ENCODE assay signal across 9 mouse cellular contexts in genomic region chr5:115431061-115431897, GRCm38 (mm10). TPM values are rescaled to one million over a fixed set of nuclear protein-coding genes. Genes with fewer than 3 reads are reported as not detected.
DNase-seq lines count a peak whose midpoint lies in the region; ATAC-seq and TF ChIP-seq lines count a peak whose summit lies in the region.
"Had no signal": no experiment of that assay in that cellular context is flagged by ENCODE, and none has a peak within 500 bp of the region (broad histone marks: within the 10 kb centered on the region; RNA-seq: fewer than 3 reads in every experiment).

No protein-coding gene starts in this region.

- peaks cover 36% of the 10 kb centered on the region for H3K27me3 ChIP-seq in heart, embryonic 15.5 days
- no peaks in the 10 kb centered on the region for H3K27me3 ChIP-seq in forebrain, embryonic 12.5 days
- peaks cover 98% of the 10 kb centered on the region for H3K27me3 ChIP-seq in liver, embryonic 13.5 days
- H3K27me3 ChIP-seq in stomach, embryonic 16.5 days (ENCODE audit: control insufficient read depth, insufficient read depth, low read length): peaks cover 5% of the 10 kb centered on the region
- H3K27me3 ChIP-seq in thymus, adult 2 months (ENCODE audit: control insufficient read depth, insufficient read depth, low read length): peaks cover 27% of the 10 kb centered on the region

- no peak for DNase-seq in heart, postnatal 36 days
- DNase-seq in NIH3T3 (ENCODE audit: low read depth): peak; percentile 34
- DNase-seq in liver, embryonic 13.5 days: no peak
- DNase-seq in thymus, adult 2 months: no peak

- ATAC-seq in heart, embryonic 15.5 days (replicated peaks; ENCODE audit: insufficient number of reproducible peaks, insufficient read depth, low FRiP score, low read depth): no peak
- ATAC-seq in forebrain, embryonic 12.5 days (ENCODE audit: low FRiP score): no peak
- no peak for ATAC-seq in liver, embryonic 13.5 days (ENCODE audit: low read depth)
- no peak for ATAC-seq in stomach, embryonic 16.5 days (ENCODE audit: insufficient read depth, low FRiP score)
- ATAC-seq in megakaryocyte, adult 5-6 weeks (ENCODE audit: poor library complexity, severe bottlenecking): no peak
- ATAC-seq: Patski had no signal

- intact Hi-C loops in heart, postnatal 36 days (cut with DNase I): no loop called here

- TF ChIP-seq CTCF in thymus, adult 2 months (IDR thresholded peaks at IDR 0.05; ENCODE audit: borderline replicate concordance, control insufficient read depth, extremely low read depth, insufficient read depth, low read length, poor library complexity): no peak

- H3K9ac ChIP-seq in heart, embryonic 15.5 days: peak overlapping the region; percentile 85; the same call in 1 of the 2 replicates
- peak overlapping the region; percentile 100 for H3K9ac ChIP-seq in forebrain, embryonic 12.5 days
- H3K9ac ChIP-seq in liver, embryonic 13.5 days: no peak overlapping the region
- H3K9ac ChIP-seq in stomach, embryonic 16.5 days (ENCODE audit: low read length): peak overlapping the region; percentile 95

- 21% methylated on average over 14 of the region's 14 CpGs for WGBS in heart, embryonic 15.5 days
- WGBS in forebrain, embryonic 12.5 days: 1% methylated on average over 14 of the region's 14 CpGs
- WGBS in liver, embryonic 13.5 days (ENCODE audit: insufficient replicate concordance): 13% methylated on average over 14 of the region's 14 CpGs
- 19% methylated on average over 14 of the region's 14 CpGs for WGBS in stomach, embryonic 16.5 days
- WGBS in thymus, adult 2 months: 39% methylated on average over 14 of the region's 14 CpGs

- no peaks in the 10 kb centered on the region for H3K36me3 ChIP-seq in heart, embryonic 15.5 days
- peaks cover 48% of the 10 kb centered on the region for H3K36me3 ChIP-seq in forebrain, embryonic 12.5 days (replicated peaks)
- no peaks in the 10 kb centered on the region for H3K36me3 ChIP-seq in liver, embryonic 13.5 days
- 0 out of 2 replicates have a peak, but pooled peaks cover 3% of the 10 kb centered on the region for H3K36me3 ChIP-seq in stomach, embryonic 16.5 days (ENCODE audit: control insufficient read depth, insufficient read depth, low read length)
- no peaks in the 10 kb centered on the region for H3K36me3 ChIP-seq in thymus, adult 2 months (ENCODE audit: control insufficient read depth, insufficient read depth, low read length)

- no peak overlapping the region for H3K27ac ChIP-seq in heart, embryonic 15.5 days
- peak overlapping the region; percentile 100 for H3K27ac ChIP-seq in forebrain, embryonic 12.5 days
- H3K27ac ChIP-seq in liver, embryonic 13.5 days: no peak overlapping the region
- H3K27ac ChIP-seq in stomach, embryonic 16.5 days (ENCODE audit: low read length): no peak overlapping the region
- no peak overlapping the region for H3K27ac ChIP-seq in thymus, adult 2 months (ENCODE audit: control insufficient read depth, insufficient read depth, low read length)

- no peak for TF ChIP-seq POLR2A in thymus, adult 2 months (IDR thresholded peaks at IDR 0.05; ENCODE audit: control insufficient read depth, extremely low read depth, insufficient read depth, low read length, poor library complexity)

- H3K9me3 ChIP-seq in heart, embryonic 15.5 days (replicated peaks): no peaks in the 10 kb centered on the region
- no peaks in the 10 kb centered on the region for H3K9me3 ChIP-seq in forebrain, embryonic 12.5 days
- H3K9me3 ChIP-seq in liver, embryonic 13.5 days (replicated peaks): no peaks in the 10 kb centered on the region
- no peaks in the 10 kb centered on the region for H3K9me3 ChIP-seq in stomach, embryonic 16.5 days (replicated peaks; ENCODE audit: control insufficient read depth, low read length)

- H3K4me1 ChIP-seq in heart, embryonic 15.5 days (replicated peaks): peaks cover 34% of the 10 kb centered on the region
- H3K4me1 ChIP-seq in forebrain, embryonic 12.5 days: peaks cover 66% of the 10 kb centered on the region
- no peaks in the 10 kb centered on the region for H3K4me1 ChIP-seq in liver, embryonic 13.5 days (replicated peaks)
- peaks cover 42% of the 10 kb centered on the region for H3K4me1 ChIP-seq in stomach, embryonic 16.5 days (ENCODE audit: control insufficient read depth, insufficient read depth, low read length)
- peaks cover 2% of the 10 kb centered on the region for H3K4me1 ChIP-seq in thymus, adult 2 months (replicated peaks; ENCODE audit: control insufficient read depth, insufficient read depth, low read length)

- peak overlapping the region; percentile 92 for H3K4me3 ChIP-seq in heart, embryonic 15.5 days
- H3K4me3 ChIP-seq in forebrain, embryonic 12.5 days (replicated peaks): peak overlapping the region; percentile 100
- peak overlapping the region; percentile 61; the same call in 1 of the 2 replicates for H3K4me3 ChIP-seq in liver, embryonic 13.5 days (replicated peaks)
- H3K4me3 ChIP-seq in stomach, embryonic 16.5 days (replicated peaks; ENCODE audit: low read length): peak overlapping the region; percentile 93
- no peak overlapping the region for H3K4me3 ChIP-seq in thymus, adult 2 months (ENCODE audit: control insufficient read depth, insufficient read depth, low read length)

- H3K4me2 ChIP-seq in heart, embryonic 15.5 days: peak overlapping the region; percentile 97
- H3K4me2 ChIP-seq in forebrain, embryonic 12.5 days: peak overlapping the region; percentile 98
- H3K4me2 ChIP-seq in liver, embryonic 13.5 days: peak overlapping the region; percentile 64
- peak overlapping the region; percentile 99 for H3K4me2 ChIP-seq in stomach, embryonic 16.5 days (ENCODE audit: low read depth, low read length)

RNA-seq across cellular contexts. Expression of gene Msi1, which starts 1.9 kb away (rescaled TPM):
- 2.0 and 3.5 TPM in 2 replicates for polyA plus RNA-seq in heart, embryonic 15.5 days (2015; fragmentation: Nextera tagmentation; extraction: Ambion mirVana)
- 1 to 10 TPM in 1 of 2 experiments, under 1 TPM in 1; 0.92 to 1.2 TPM for total RNA-seq in heart, postnatal 36 days (2021)
- polyA plus RNA-seq in forebrain, embryonic 12.5 days (2016; fragmentation: Nextera tagmentation; extraction: Ambion mirVana): 161 and 182 TPM in 2 replicates
- polyA plus RNA-seq in liver, embryonic 13.5 days (2015; fragmentation: Nextera tagmentation; extraction: Ambion mirVana): 0.83 and 1.4 TPM in 2 replicates
- 3.5 and 4.9 TPM in 2 replicates for polyA plus RNA-seq in stomach, embryonic 16.5 days (2015; fragmentation: Nextera tagmentation; extraction: Ambion mirVana)
- total RNA-seq in megakaryocyte, adult 5-6 weeks (2015): not detected in 2 replicates
- not detected in 2 replicates for total RNA-seq in megakaryocyte, adult 5-6 weeks (2017)
- 6.1 and 6.6 TPM in 2 replicates for polyA plus RNA-seq in thymus, adult 2 months (2012; rRNA removed)

RNA-seq across cellular contexts. Expression of gene Pla2g1b, which starts 34.8 kb away (rescaled TPM):
- polyA plus RNA-seq in heart, embryonic 15.5 days (2015; fragmentation: Nextera tagmentation; extraction: Ambion mirVana): 0.32 and 0.52 TPM in 2 replicates
- not detected for total RNA-seq in heart, postnatal 36 days (2021)
- polyA plus RNA-seq in forebrain, embryonic 12.5 days (2016; fragmentation: Nextera tagmentation; extraction: Ambion mirVana): not detected in 2 replicates
- polyA plus RNA-seq in liver, embryonic 13.5 days (2015; fragmentation: Nextera tagmentation; extraction: Ambion mirVana): 0.35 TPM in 1 of 2 replicates, not detected in the other
- 16.6 and 20.5 TPM in 2 replicates for polyA plus RNA-seq in stomach, embryonic 16.5 days (2015; fragmentation: Nextera tagmentation; extraction: Ambion mirVana)
- not detected in 2 replicates for total RNA-seq in megakaryocyte, adult 5-6 weeks (2015)
- total RNA-seq in megakaryocyte, adult 5-6 weeks (2017): not detected in 2 replicates
- polyA plus RNA-seq in thymus, adult 2 months (2012; rRNA removed): 1.2 and 1.8 TPM in 2 replicates
- polyA plus RNA-seq: Patski had no signal

RNA-seq across cellular contexts. Expression of gene Sirt4, which starts 53.2 kb away (rescaled TPM):
- polyA plus RNA-seq in heart, embryonic 15.5 days (2015; fragmentation: Nextera tagmentation; extraction: Ambion mirVana): 20.9 TPM in 2 replicates
- 10 to 100 TPM; 17.9 to 18.1 TPM for total RNA-seq in heart, postnatal 36 days (2021)
- 20.0 and 23.2 TPM in 2 replicates for polyA plus RNA-seq in forebrain, embryonic 12.5 days (2016; fragmentation: Nextera tagmentation; extraction: Ambion mirVana)
- polyA plus RNA-seq in liver, embryonic 13.5 days (2015; fragmentation: Nextera tagmentation; extraction: Ambion mirVana): 5.6 and 6.1 TPM in 2 replicates
- 24.4 and 28.0 TPM in 2 replicates for polyA plus RNA-seq in stomach, embryonic 16.5 days (2015; fragmentation: Nextera tagmentation; extraction: Ambion mirVana)
- 3.6 and 5.4 TPM in 2 replicates for total RNA-seq in megakaryocyte, adult 5-6 weeks (2015)
- total RNA-seq in megakaryocyte, adult 5-6 weeks (2017): 2.0 and 3.3 TPM in 2 replicates
- polyA plus RNA-seq in thymus, adult 2 months (2012; rRNA removed): 47.2 and 48.6 TPM in 2 replicates

Comparison
In these comparisons a context has a peak if more than half of its experiments do, and no peak if none do; other contexts are left out.
1. RNA of gene Msi1, which starts 1.9 kb away (polyA plus RNA-seq): 161 to 182 TPM in forebrain, embryonic 12.5 days; 6.1 to 6.6 TPM in thymus, adult 2 months, 3.5 to 4.9 TPM in stomach, embryonic 16.5 days, 2.0 to 3.5 TPM in heart, embryonic 15.5 days and 0.83 to 1.4 TPM in liver, embryonic 13.5 days; every median in the first group is over 10 times any median in the second.
2. Peak in every context shown above with its lines, with median percentiles within 50 percentile points of each other: H3K4me2 ChIP-seq.